Mouse (Mus musculus): Measurements from ENCODE around the gene Fmo2.

GRCm38 (mm10) chr1:162858748-162859130 is 39.8 kb downstream of the Fmo2 start:
- TF ChIP-seq POLR2A (IDR thresholded peaks at IDR 0.05; ENCODE audit: insufficient read depth, low read depth, low read length) = no peak
- TF ChIP-seq CTCF (IDR thresholded peaks at IDR 0.05; ENCODE audit: insufficient read depth, low read depth, low read length) = no peak
